Mouse (Mus musculus) liver, embryonic 11.5 days (tissue): ENCODE results near the gene Tnrc6a. TPM values are rescaled to one million over a fixed set of nuclear protein-coding genes. Genes with fewer than 3 reads are reported as not detected.

ENCODE experiments used
- ATAC-seq: fragments of 200-750 bp; cut with Nextera tagmentation; replicated peaks from 2 replicates; pipeline ENCODE4 v1.8.0; 2017; ENCODE audit warnings: moderate number of reproducible peaks, mild to moderate bottlenecking, moderate TSS enrichment, moderate library complexity; ENCODE audit not compliant: low FRiP score
- DNase-seq: peaks from one replicate; pipeline ENCODE4 v3.0.0-alpha.2; 2017; ENCODE audit warnings: low spot score
- H3K27ac ChIP-seq: fragments of 300-500 bp; sonication (generic); 2 replicates; pipeline ENCODE4 v1.5.1; 2014; ENCODE audit warnings: mild to moderate bottlenecking, low read depth, low read length, control low read depth
- H3K27me3 ChIP-seq: fragments of 300-500 bp; sonication (generic); replicated peaks from 2 replicates; pipeline ENCODE4 v1.6.1; 2014; ENCODE audit warnings: low read length, mixed read lengths; ENCODE audit not compliant: control insufficient read depth, insufficient read depth
- H3K36me3 ChIP-seq: fragments of 300-500 bp; sonication (generic); 2 replicates; pipeline ENCODE4 v1.6.1; 2014; ENCODE audit warnings: mild to moderate bottlenecking, low read length, moderate library complexity, mixed read lengths; ENCODE audit not compliant: control insufficient read depth, insufficient read depth
- H3K4me1 ChIP-seq: fragments of 300-500 bp; sonication (generic); replicated peaks from 2 replicates; pipeline ENCODE4 v1.6.1; 2014; ENCODE audit warnings: low read length, mixed read lengths; ENCODE audit not compliant: control insufficient read depth, insufficient read depth
- H3K4me2 ChIP-seq: fragments of 300-500 bp; sonication (generic); 2 replicates; pipeline ENCODE4 v1.6.1; 2014; ENCODE audit warnings: mild to moderate bottlenecking, control low read depth, moderate library complexity
- H3K4me3 ChIP-seq: fragments of 300-500 bp; sonication (generic); 2 replicates; pipeline ENCODE4 v1.5.1; 2014; ENCODE audit warnings: low read depth, low read length, control low read depth
- H3K9ac ChIP-seq: fragments of 300-500 bp; sonication (generic); 2 replicates; pipeline ENCODE4 v1.6.1; 2014; ENCODE audit warnings: low read depth, low read length, control low read depth
- H3K9me3 ChIP-seq: fragments of 300-500 bp; sonication (generic); 2 replicates; pipeline ENCODE4 v1.6.1; 2016; ENCODE audit warnings: low read length, inconsistent platforms, mixed read lengths; ENCODE audit not compliant: control insufficient read depth
- WGBS: fragments of 180-500 bp; shearing (Covaris S2); extraction: QIAGEN DNeasy Blood & Tissue Kit; methylation state at CpG from one replicate; pipeline ENCODE4 v1.1.7; 2014; 5-methylcytosine and 5-hydroxymethylcytosine counted together
- polyA plus RNA-seq: library from polyadenylated mRNA; unstranded; fragments of >200 nt; fragmentation: Nextera tagmentation; extraction: Ambion mirVana; gene quantifications from 2 replicates; pipeline ENCODE4 v1.2.1, GENCODE M21; 2014

Tnrc6a gene
- polyA plus RNA-seq, 1 experiment from 2014 or later, result 36.4 TPM

- 65% methylated on average over 6 of the region's 6 CpGs for WGBS
- Histone ChIP-seq H3K9me3 (no peaks in the 10 kb centered on the region), H3K27ac (no peak overlapping the region), H3K4me3 (no peak overlapping the region), H3K27me3 (no peaks in the 10 kb centered on the region), H3K4me1 (no peaks in the 10 kb centered on the region; the same call in 1 of the 2 replicates), H3K36me3 (no peaks in the 10 kb centered on the region), H3K9ac (no peak overlapping the region), H3K4me2 (no peak overlapping the region)
- ATAC-seq (no peak), DNase-seq (no peak)
Measured at GRCm38 (mm10) chr7:123218620-123219019, 94.9 kb downstream of the Tnrc6a start.

GRCm38 (mm10) chr7:123219781-123220632 lies 96.3 kb downstream of the Tnrc6a start:
- no peak overlapping the region for H3K27ac ChIP-seq
- no peaks in the 10 kb centered on the region for H3K9me3 ChIP-seq
- H3K4me2 ChIP-seq, result no peak overlapping the region
- no peak for DNase-seq
- no peaks in the 10 kb centered on the region for H3K36me3 ChIP-seq
- WGBS, result 75% methylated on average over 13 of the region's 13 CpGs
- no peaks in the 10 kb centered on the region for H3K4me1 ChIP-seq
- no peaks in the 10 kb centered on the region for H3K27me3 ChIP-seq
- no peak overlapping the region for H3K9ac ChIP-seq
- H3K4me3 ChIP-seq, result no peak overlapping the region
- no peak for ATAC-seq

GRCm38 (mm10) chr7:123220633-123220942 lies 96.9 kb downstream of the Tnrc6a start:
- H3K27me3 ChIP-seq, result no peaks in the 10 kb centered on the region

GRCm38 (mm10) chr7:123224076-123224475 lies 100.4 kb downstream of the Tnrc6a start:
- no peak for DNase-seq
- Histone ChIP-seq H3K4me3 (no peak overlapping the region), H3K27me3 (no peaks in the 10 kb centered on the region), H3K4me1 (no peaks in the 10 kb centered on the region), H3K4me2 (no peak overlapping the region), H3K36me3 (no peaks in the 10 kb centered on the region), H3K9me3 (no peaks in the 10 kb centered on the region), H3K9ac (no peak overlapping the region), H3K27ac (no peak overlapping the region)
- no peak for ATAC-seq
- 88% methylated on average over 9 of the region's 9 CpGs for WGBS

More at GRCm38 (mm10) chr7:123220633-123220942, 96.9 kb downstream of the Tnrc6a start:
- DNase-seq (no peak), ATAC-seq (no peak)
- no peak overlapping the region for H3K4me2 ChIP-seq
- no peaks in the 10 kb centered on the region for H3K4me1 ChIP-seq
- no peak overlapping the region for H3K9ac ChIP-seq
- no peaks in the 10 kb centered on the region for H3K36me3 ChIP-seq
- H3K4me3 ChIP-seq, result no peak overlapping the region
- no peaks in the 10 kb centered on the region for H3K9me3 ChIP-seq
- WGBS, result 61% methylated on average over 2 of the region's 2 CpGs
- H3K27ac ChIP-seq, result no peak overlapping the region

GRCm38 (mm10) chr7:123225159-123225558 lies 101.5 kb downstream of the Tnrc6a start:
- Histone ChIP-seq H3K36me3 (no peaks in the 10 kb centered on the region), H3K27ac (no peak overlapping the region), H3K27me3 (no peaks in the 10 kb centered on the region), H3K4me2 (no peak overlapping the region), H3K4me3 (no peak overlapping the region), H3K4me1 (no peaks in the 10 kb centered on the region), H3K9me3 (no peaks in the 10 kb centered on the region), H3K9ac (no peak overlapping the region)
- no peak for DNase-seq
- WGBS, result 71% methylated on average over 4 of the region's 4 CpGs
- ATAC-seq, result no peak

- Histone ChIP-seq H3K4me2 (no peak overlapping the region), H3K4me3 (no peak overlapping the region), H3K9ac (no peak overlapping the region), H3K9me3 (no peaks in the 10 kb centered on the region), H3K27me3 (no peaks in the 10 kb centered on the region), H3K36me3 (no peaks in the 10 kb centered on the region), H3K27ac (no peak overlapping the region), H3K4me1 (no peaks in the 10 kb centered on the region)
- no peak for DNase-seq
- WGBS, result 14% methylated on average over 4 of the region's 4 CpGs
- no peak for ATAC-seq
Measured at GRCm38 (mm10) chr7:123235449-123235848, 111.8 kb downstream of the Tnrc6a start.

GRCm38 (mm10) chr7:123238621-123239020 lies 114.9 kb downstream of the Tnrc6a start:
- H3K27me3 ChIP-seq, result no peaks in the 10 kb centered on the region
- no peaks in the 10 kb centered on the region for H3K36me3 ChIP-seq
- no peaks in the 10 kb centered on the region for H3K9me3 ChIP-seq
- 89% methylated on average over 4 of the region's 4 CpGs for WGBS
- H3K4me2 ChIP-seq, result no peak overlapping the region
- H3K4me1 ChIP-seq, result no peaks in the 10 kb centered on the region
- no peak for ATAC-seq
- no peak overlapping the region for H3K9ac ChIP-seq
- no peak for DNase-seq
- H3K27ac ChIP-seq, result no peak overlapping the region
- H3K4me3 ChIP-seq, result no peak overlapping the region

GRCm38 (mm10) chr7:123240064-123240463 lies 116.4 kb downstream of the Tnrc6a start:
- 42% methylated on average over 6 of the region's 6 CpGs for WGBS
- Histone ChIP-seq H3K27ac (no peak overlapping the region), H3K9ac (no peak overlapping the region), H3K4me3 (no peak overlapping the region), H3K4me2 (no peak overlapping the region), H3K9me3 (no peaks in the 10 kb centered on the region), H3K36me3 (no peaks in the 10 kb centered on the region), H3K27me3 (no peaks in the 10 kb centered on the region), H3K4me1 (0 out of 2 replicates have a peak, but pooled peaks cover 3% of the 10 kb centered on the region)
- ATAC-seq (no peak), DNase-seq (no peak)

- DNase-seq (no peak), ATAC-seq (no peak)
- no peak overlapping the region for H3K27ac ChIP-seq
- no peaks in the 10 kb centered on the region for H3K36me3 ChIP-seq
- 0 out of 2 replicates have a peak, but pooled peaks cover 3% of the 10 kb centered on the region for H3K4me1 ChIP-seq
- no peak overlapping the region for H3K9ac ChIP-seq
- H3K9me3 ChIP-seq, result no peaks in the 10 kb centered on the region
- no peaks in the 10 kb centered on the region for H3K27me3 ChIP-seq
- no peak overlapping the region for H3K4me2 ChIP-seq
- no peak overlapping the region for H3K4me3 ChIP-seq
- 84% methylated on average over 7 of the region's 7 CpGs for WGBS
Measured at GRCm38 (mm10) chr7:123242241-123242640, 118.6 kb downstream of the Tnrc6a start.
